Mouse (Mus musculus) C2C12 (cell line): ENCODE data around the gene Capn10. TPM values are rescaled to one million over a fixed set of nuclear protein-coding genes. Genes with fewer than 3 reads are reported as not detected.

Source experiments
- H3K27me3 ChIP-seq: one replicate; pipeline ENCODE4 v1.6.1; 2011; ENCODE audit not compliant: control insufficient read depth, insufficient read depth, insufficient read length
- H3K36me3 ChIP-seq: one replicate; pipeline ENCODE4 v1.6.1; 2011; ENCODE audit not compliant: control insufficient read depth, insufficient read depth
- H3K4me3 ChIP-seq: one replicate; pipeline ENCODE4 v1.5.1; 2011; ENCODE audit warnings: mild to moderate bottlenecking, control low read depth; ENCODE audit not compliant: poor library complexity, insufficient read depth, severe bottlenecking
- H3K79me2 ChIP-seq: one replicate; pipeline ENCODE4 v1.6.1; 2011; ENCODE audit not compliant: control insufficient read depth, insufficient read depth
- H3K79me3 ChIP-seq: one replicate; pipeline ENCODE4 v1.6.1; 2011; ENCODE audit warnings: low read depth, control low read depth
- H3ac ChIP-seq: one replicate; pipeline ENCODE3; 2011; ENCODE audit warnings: low read depth; ENCODE audit not compliant: control insufficient read depth, insufficient read length
- CEBPB ChIP-seq: IDR thresholded peaks from one replicate; pipeline ENCODE4 v1.6.1; 2011; ENCODE audit warnings: low read depth, mild to moderate bottlenecking, control low read depth, moderate library complexity
- CTCF ChIP-seq: IDR thresholded peaks from one replicate; pipeline ENCODE4 v1.5.1; 2011; ENCODE audit not compliant: control insufficient read depth, insufficient read depth, insufficient read length
- FOSL1 ChIP-seq: IDR thresholded peaks from one replicate; pipeline ENCODE4 v1.8.0; 2011; ENCODE audit warnings: mild to moderate bottlenecking, low read length; ENCODE audit not compliant: poor library complexity, insufficient read depth, severe bottlenecking
- MAX ChIP-seq: IDR thresholded peaks from one replicate; pipeline ENCODE4 v1.6.1; 2011; ENCODE audit warnings: mild to moderate bottlenecking, control low read depth
- MYOD1 ChIP-seq: IDR thresholded peaks from one replicate; pipeline ENCODE4 v1.6.1; 2011; ENCODE audit warnings: low read depth; ENCODE audit not compliant: control insufficient read depth, insufficient read length
- MYOG ChIP-seq: IDR thresholded peaks from one replicate; pipeline ENCODE4 v1.6.1; 2011; ENCODE audit not compliant: control insufficient read depth, insufficient read length; ENCODE audit errors: extremely low read depth
- USF1 ChIP-seq: IDR thresholded peaks from one replicate; pipeline ENCODE4 v1.6.1; 2011; ENCODE audit warnings: low read depth, mild to moderate bottlenecking, control low read depth, moderate library complexity
- polyA plus RNA-seq: library from polyadenylated mRNA; unstranded; fragments of >200 nt; fragmentation: generic; extraction: Trizol; gene quantifications from one replicate; pipeline ENCODE4 v1.2.1, GENCODE M21; 2012; ENCODE audit warnings: missing spikeins

The Capn10 gene
- polyA plus RNA-seq, 1 experiment, result 19.8 TPM

DNA sequence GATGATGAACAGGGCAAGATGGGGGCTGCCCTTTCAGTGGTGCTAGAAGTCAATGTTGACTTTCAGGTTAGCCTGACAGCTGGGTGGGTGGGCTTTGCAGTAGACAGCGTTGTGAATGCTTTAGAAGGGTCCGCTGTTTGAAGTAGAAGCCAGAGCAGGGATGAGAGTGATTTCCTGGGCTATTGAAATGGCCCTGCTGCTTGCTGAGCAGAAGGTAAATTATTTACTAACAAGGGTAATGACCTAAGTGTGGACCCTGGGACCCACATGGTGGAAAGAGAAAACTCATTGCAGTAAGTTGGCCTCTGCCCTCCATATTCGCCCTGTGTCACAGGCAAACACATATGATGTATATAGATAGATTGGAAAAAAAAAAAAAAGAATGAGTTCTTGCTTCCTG lies 2.3 kb downstream of the Capn10 start:
- no peak for TF ChIP-seq MYOD1
- no peak for TF ChIP-seq USF1
- no peak for TF ChIP-seq CEBPB
- TF ChIP-seq MYOG, result no peak
- no peak for TF ChIP-seq MAX
- TF ChIP-seq CTCF, result no peak
- TF ChIP-seq FOSL1, result no peak
- no peak overlapping the region for H3ac ChIP-seq

GRCm38 (mm10) chr1:92937797-92938196 lies 3.6 kb downstream of the Capn10 start:
- Histone ChIP-seq H3K27me3 (no peaks in the 10 kb centered on the region), H3K4me3 (no peak overlapping the region), H3K79me3 (peaks cover 5% of the 10 kb centered on the region), H3K36me3 (peaks cover 17% of the 10 kb centered on the region), H3ac (no peak overlapping the region), H3K79me2 (peaks cover 19% of the 10 kb centered on the region)
- TF ChIP-seq CTCF (no peak), MAX (no peak), MYOG (no peak), CEBPB (no peak)

More for the DNA sequence above, 2.3 kb downstream of the Capn10 start:
- H3K79me2 ChIP-seq, result peaks cover 19% of the 10 kb centered on the region
- no peaks in the 10 kb centered on the region for H3K27me3 ChIP-seq
- H3K4me3 ChIP-seq, result no peak overlapping the region
- H3K36me3 ChIP-seq, result peaks cover 17% of the 10 kb centered on the region
- H3K79me3 ChIP-seq, result peaks cover 5% of the 10 kb centered on the region

DNA sequence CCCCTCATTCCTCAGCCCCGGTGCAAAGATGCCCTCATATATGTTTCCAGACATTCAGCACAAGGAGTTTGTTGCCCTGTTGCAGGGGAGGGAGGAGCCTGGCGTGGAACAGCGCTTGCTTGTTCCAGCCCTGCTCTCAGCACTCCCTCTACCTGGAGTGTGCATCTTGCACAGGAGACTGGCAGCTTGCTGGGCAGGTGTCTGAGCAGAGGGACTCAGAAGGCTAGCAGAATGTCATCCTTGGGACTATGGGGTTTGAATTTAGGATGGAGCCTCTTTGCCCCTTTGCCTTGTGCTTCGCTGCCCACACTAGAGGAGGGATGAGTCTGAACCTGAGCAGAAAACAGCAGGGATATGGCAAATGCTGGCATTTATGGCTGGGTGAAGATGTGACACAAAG lies 5.6 kb downstream of the Capn10 start:
- Histone ChIP-seq H3ac (no peak overlapping the region), H3K36me3 (peaks cover 17% of the 10 kb centered on the region), H3K79me3 (peaks cover 5% of the 10 kb centered on the region)

DNA sequence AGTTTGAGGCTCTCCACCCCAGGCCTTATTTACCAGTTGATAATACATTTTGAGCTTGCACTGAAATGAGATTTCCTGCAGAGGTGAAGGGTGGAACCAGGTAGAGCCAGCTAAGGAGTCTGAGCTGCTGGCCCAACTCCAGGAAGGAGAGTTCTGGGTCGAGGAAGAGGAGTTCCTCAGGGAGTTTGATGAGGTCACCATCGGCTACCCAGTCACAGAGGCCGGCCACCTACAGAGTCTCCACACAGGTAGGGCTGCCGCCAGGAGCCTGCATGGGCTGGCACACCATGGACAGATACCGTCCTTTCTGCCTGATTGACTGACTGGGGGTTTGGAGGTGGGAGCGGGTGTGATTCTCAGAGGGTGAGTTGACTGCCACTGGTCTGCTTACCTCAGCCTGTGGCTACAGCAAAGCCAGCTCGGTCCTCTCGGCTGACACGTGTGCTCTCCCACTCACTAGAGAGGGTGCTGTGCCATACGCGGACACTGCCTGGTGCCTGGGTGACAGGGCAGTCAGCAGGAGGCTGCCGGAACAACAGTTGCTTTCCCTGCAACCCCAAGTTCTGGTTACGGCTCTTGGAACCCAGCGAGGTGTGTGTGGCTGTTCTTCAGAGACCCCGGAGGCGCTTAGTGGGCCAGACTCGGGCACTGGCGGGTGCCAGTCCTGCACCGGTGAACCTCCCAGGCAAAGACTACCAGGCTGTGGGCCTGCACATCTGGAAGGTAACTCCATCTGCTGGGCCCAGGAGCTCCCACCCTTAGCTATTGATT lies 9.2 kb downstream of the Capn10 start:
- H3K4me3 ChIP-seq, result no peak overlapping the region
- TF ChIP-seq USF1 (no peak), CTCF (no peak), FOSL1 (no peak), MYOG (no peak), CEBPB (no peak), MAX (no peak), MYOD1 (no peak)
- H3ac ChIP-seq, result no peak overlapping the region
- H3K27me3 ChIP-seq, result no peaks in the 10 kb centered on the region
- H3K79me3 ChIP-seq, result no peaks in the 10 kb centered on the region
- peaks cover 17% of the 10 kb centered on the region for H3K36me3 ChIP-seq
- no peaks in the 10 kb centered on the region for H3K79me2 ChIP-seq

More for the DNA sequence above, 5.6 kb downstream of the Capn10 start:
- TF ChIP-seq CTCF (no peak), CEBPB (no peak), MYOG (no peak), FOSL1 (no peak), USF1 (no peak), MYOD1 (no peak), MAX (no peak)
- Histone ChIP-seq H3K27me3 (no peaks in the 10 kb centered on the region), H3K4me3 (no peak overlapping the region), H3K79me2 (peaks cover 19% of the 10 kb centered on the region)

- no peaks in the 10 kb centered on the region for H3K36me3 ChIP-seq
- H3K79me3 ChIP-seq, result no peaks in the 10 kb centered on the region
Measured at GRCm38 (mm10) chr1:92947966-92948365, 13.8 kb downstream of the Capn10 start.

More at GRCm38 (mm10) chr1:92947966-92948365, 13.8 kb downstream of the Capn10 start:
- H3K4me3 ChIP-seq, result no peak overlapping the region
- H3K27me3 ChIP-seq, result no peaks in the 10 kb centered on the region
- no peaks in the 10 kb centered on the region for H3K79me2 ChIP-seq
- H3ac ChIP-seq, result no peak overlapping the region
- TF ChIP-seq MYOG, result no peak
- TF ChIP-seq MYOD1, result no peak
- TF ChIP-seq USF1, result no peak
- no peak for TF ChIP-seq CEBPB
- TF ChIP-seq MAX, result no peak
- TF ChIP-seq CTCF, result no peak
- no peak for TF ChIP-seq FOSL1
